Mouse (Mus musculus) adrenal gland, postnatal 14 days (tissue): Measurements from ENCODE around the gene Gm42417. TPM values are rescaled to one million over a fixed set of nuclear protein-coding genes. Genes with fewer than 3 reads are reported as not detected.

ENCODE experiments used
- DNase-seq: peaks from one replicate; pipeline ENCODE4 v3.0.0; 2021; ENCODE audit warnings: mixed read lengths
- total RNA-seq: library from RNA; stranded (reverse); gene quantifications from 2 replicates; pipeline ENCODE4 v1.2.3, GENCODE M21; 2021

Gm42417 gene
- total RNA-seq, 1 experiment from 2014 or later = 2.1 TPM

DNA sequence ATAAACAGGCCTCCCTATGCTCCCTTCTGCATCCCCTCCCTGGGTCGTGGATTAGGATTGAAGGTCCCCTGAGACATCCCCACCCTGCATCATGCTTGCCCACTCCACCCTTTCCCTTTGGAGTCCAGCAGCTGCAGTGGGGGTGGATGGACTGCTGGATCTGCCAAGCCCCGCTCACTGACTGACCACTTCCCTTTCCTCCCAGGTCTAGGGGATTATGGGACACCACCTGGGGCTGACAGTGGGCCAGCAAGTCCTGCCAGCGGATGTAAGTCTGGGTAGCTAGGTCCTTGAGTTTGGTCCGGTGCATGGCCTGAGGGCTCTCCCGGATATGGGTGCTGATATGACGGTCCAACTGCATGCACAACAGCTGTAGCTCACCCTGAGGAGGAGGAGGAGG is 24.9 kb upstream of the Gm42417 start:
- peak; percentile 49 for DNase-seq

DNA sequence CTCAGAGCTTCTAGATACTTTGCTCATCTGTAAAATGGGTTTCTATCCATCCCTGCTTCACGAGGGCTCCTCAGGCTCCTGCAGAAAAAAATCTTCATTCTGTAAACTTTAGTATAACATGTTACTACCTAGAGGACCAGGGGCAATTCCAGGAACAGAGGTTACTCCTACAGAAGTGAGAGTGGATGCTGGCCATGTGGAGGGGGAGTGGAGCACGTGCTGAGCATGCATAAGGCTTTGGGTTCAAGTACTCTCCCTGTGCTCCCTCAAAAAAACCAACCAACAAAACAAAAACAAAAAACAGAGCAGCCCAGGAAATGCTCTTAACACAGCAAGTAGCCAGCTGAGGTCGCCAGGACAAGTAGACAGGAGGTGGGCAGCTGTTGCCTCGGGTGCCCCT is 24.4 kb upstream of the Gm42417 start:
- DNase-seq = no peak

DNA sequence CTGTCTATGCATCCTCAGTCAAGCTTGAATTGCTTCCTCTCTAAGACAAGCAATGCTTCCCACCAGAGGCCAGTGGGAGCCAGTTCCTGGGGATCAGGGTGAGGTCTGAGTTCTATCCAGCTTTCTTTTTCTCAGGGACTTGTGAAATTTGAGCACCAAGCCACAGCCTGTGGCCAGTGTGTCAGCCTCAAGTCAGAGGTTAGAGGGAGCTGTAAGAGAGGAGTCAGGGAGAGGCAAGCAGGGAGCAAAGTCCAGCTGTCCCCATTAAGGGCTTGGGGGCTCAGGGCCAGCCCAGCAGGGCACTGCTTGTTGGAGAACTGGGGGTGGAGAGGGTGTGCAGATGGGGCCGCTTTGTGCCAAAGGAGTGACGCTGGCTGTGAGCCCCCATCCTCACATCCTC is 24.0 kb upstream of the Gm42417 start:
- no peak for DNase-seq

DNA sequence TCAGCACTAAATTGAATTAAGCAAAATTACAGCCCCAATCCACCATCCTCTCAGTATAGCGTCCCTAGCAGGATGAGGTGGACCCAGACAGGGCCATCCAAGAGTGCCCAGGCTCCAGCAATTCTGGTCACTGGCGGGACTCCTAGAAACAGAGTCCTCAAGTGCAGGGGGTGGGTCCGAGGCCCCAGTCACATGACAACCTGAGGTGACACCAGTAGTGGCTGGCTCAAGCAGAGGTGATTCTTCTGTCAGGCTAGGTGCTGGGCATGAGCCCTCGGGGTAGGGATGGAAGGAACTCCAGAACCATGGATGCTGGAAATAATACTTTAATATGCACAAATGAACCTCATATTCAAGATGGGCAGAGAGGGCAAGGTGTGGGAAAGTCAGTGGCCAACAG is 23.2 kb upstream of the Gm42417 start:
- DNase-seq = no peak

GRCm38 (mm10) chr1:36560903-36561302 is 21.7 kb upstream of the Gm42417 start:
- peak; percentile 71 for DNase-seq

DNA sequence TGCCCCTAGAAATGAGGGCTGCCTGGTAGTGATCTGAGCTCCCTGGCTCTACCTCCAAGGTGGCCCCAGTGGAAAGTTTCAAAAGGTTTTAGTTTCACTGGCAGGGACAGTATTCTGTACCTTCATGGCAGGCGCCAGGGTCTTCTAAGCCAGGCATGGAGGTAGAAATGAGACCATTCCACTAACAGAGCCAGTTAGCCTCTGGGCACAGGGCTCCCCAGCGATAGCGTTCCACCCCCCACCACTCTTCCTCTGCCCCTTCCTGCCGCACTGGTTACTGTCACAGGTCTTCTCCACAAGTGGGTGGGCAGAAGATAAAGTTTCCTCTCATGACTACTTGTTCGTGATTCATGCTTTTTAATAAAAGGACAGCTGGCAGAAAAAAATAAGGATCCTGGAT is 20.7 kb upstream of the Gm42417 start:
- no peak for DNase-seq

DNA sequence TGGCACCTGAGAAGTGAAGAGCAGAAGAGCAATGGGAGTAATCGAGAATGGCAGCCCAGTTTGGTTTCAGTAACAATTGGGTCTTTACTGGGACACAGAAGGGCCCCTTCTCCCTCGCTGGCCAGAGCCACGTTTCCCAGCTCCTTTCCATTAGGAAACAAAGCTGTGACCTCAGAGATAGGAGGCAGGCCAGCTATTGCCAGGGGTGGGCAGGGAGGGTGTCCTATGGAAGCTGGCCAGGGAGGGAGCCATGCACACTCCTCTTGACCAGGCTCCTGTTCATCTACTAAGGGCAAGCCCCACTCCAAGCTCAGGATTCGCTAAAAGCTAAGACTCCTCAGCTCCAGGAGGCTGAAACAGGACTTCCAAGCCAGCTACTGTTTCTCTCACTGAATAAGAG is 20.0 kb upstream of the Gm42417 start:
- DNase-seq = peak; percentile 48

- DNase-seq = peak; percentile 86
Observed at GRCm38 (mm10) chr1:36558031-36558993, 19.1 kb upstream of the Gm42417 start, which contains the start of gene Sema4c. Sema4c (minus strand) TSS chr1:36558349.

GRCm38 (mm10) chr1:36557457-36558011 is 18.3 kb upstream of the Gm42417 start:
- peak; percentile 92 for DNase-seq

DNA sequence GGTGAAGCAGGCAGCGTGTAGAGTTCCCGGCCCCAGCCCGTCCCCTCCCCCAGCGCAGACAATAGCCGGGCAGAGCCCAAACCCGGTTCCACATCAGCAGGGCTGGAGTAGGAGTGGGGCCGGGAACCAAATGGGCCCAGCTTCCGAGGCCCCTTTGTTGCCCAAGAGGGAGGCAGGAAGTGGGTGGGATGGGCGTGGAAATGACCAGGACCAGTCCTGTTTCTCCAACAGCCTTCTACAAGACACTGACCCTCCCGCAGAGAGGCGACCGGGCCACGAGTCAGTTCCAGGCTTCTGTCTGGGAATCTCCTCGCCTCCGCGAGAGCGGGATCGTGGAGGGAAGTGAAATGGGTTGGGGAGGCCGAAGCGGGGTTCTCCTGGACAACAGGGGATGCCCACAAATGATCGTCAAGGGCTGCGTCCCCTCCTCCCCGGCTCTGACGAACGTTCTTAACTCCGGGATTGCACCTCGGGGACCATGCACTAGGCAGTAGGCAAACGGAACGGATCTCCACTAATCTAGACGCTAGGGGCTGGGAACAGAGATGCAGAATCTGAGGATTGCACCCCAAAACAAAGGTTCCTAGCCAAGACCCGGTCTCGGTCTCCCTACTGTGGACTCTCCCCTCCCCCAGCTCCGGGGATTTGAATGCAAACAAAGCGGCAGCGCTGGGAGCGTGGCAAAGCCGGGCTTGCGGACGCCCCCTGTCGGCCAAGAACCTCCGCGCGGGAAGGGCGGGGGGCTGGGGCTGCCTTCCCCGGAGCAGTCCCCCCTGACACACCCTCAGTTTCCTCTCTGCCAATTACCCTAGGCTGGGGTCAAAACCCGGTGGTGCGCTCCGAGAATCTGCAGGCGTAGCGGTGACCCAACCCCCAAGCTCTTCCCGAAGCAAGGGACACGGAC is 17.6 kb upstream of the Gm42417 start:
- peak; percentile 95 for DNase-seq

GRCm38 (mm10) chr1:36555798-36556395 is 16.7 kb upstream of the Gm42417 start:
- peak; percentile 50 for DNase-seq

- DNase-seq = peak; percentile 60
Observed at GRCm38 (mm10) chr1:36554633-36555399, 15.6 kb upstream of the Gm42417 start.

DNA sequence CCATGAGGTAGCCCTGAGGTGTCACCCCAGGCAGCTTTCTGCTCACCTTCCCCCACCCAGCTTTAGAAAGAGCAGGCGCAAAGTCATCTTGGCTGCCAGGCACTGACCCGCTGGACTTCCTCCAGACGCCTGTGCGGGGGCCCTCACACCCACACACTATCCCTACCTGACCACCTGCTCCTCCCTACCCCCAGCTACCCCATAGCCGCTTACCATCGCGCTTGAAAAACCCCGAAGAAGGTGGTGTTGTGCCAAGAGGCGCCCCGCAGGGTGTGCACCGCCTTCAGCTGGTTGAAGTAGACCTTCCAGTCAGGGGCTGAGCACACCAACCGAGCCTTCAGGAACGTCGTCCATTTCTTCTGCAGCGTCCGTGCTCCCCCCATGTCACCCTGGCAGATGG is 13.3 kb upstream of the Gm42417 start:
- no peak for DNase-seq

- no peak for DNase-seq
Observed at GRCm38 (mm10) chr1:36551904-36552303, 12.7 kb upstream of the Gm42417 start.

- DNase-seq = no peak
Observed at GRCm38 (mm10) chr1:36550075-36550863, 11.0 kb upstream of the Gm42417 start.

GRCm38 (mm10) chr1:36549491-36549890 is 10.3 kb upstream of the Gm42417 start:
- no peak for DNase-seq

DNA sequence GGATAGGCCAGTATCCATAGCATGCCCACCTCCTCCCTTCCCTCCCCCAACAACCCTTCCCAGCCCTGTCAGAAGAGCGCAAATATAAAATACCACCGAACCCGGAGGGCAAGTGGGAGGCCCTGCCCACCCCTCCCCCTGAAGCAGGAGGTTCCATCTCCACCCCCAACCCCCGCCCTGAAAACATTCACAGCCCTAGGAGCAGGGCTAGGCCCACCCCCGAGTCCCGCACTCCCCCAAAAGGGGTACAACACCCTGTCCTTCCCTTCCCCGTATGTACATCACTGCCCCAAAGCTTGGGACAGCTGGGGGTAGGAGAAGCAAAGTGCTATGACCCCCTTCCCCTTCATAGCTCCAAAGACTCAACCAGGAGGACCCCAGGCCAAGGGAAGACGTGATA is 9.5 kb upstream of the Gm42417 start:
- no peak for DNase-seq

GRCm38 (mm10) chr1:36547981-36548598 is 8.9 kb upstream of the Gm42417 start:
- peak; percentile 57 for DNase-seq

DNA sequence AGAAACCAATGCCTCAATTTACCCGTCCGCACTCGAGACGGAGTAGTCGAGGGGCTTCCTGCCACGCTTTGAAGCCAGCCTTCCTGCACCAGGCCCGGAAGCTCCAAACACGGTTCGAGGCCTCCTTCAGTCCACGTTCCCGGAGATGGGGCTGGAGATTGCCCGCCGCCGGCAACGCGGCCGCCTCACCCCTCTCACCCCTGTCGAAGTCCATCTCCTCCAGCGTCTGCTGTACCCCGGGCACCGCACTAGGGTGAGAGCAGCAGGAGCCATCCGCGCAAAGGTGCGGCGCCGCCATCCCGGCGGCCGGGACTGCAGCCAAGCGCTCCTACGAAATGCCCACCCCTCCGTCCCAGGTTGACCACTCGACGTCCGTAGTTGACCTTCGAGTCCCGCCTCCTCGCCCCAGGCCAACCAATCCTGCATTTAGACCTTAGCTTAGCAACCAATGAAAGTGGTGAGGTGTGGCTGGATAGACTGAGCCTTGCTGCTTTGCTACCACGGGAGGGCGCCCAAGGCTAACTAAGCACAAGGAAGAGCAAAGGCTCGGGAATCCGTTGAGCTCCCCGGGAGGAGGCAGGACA is 7.8 kb upstream of the Gm42417 start, which contains the start of gene Ankrd39:
Ankrd39 (minus strand) TSS at position 558 of the 584 bp plus-strand sequence.
- peak; percentile 98 for DNase-seq
